ENCODE assay signal across 8 mouse cellular contexts in the genomic region with DNA sequence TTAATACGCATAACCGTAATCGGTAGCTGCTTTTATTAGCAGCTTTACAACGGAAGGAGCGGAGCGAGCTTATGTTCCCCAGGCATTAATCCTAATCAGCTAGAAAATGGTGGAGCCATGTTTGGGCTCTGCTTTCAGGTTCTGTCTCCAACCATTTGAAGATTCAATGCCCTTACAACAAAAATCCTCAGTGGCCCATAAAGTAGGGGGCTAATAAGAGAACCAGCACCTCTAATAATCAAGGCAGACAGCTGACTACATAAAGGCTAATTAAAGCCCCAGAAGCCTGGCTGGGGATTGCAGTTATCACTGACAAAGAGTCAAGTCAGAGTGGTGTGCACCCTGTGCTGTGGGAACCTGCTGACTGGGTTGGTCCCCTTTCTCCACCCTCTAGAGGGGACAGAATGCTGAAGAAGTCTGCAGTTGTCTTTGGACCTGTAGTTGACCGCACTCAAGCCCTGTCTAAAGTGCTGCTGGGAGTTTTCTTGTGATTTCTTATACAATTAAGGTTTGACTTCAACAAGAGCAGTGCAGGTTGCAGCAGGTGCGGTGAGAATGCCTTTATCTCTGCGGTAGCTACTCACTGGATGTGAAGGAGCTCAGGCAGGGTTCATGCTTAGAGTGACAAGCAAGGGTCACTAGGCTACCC. TPM values are rescaled to one million over a fixed set of nuclear protein-coding genes. Genes with fewer than 3 reads are reported as not detected.
DNase-seq lines count a peak whose midpoint lies in the region; ATAC-seq and TF ChIP-seq lines count a peak whose summit lies in the region.

No protein-coding gene starts in this region.

- no peak for TF ChIP-seq POLR2A in brain, embryonic 14.5 days (IDR thresholded peaks at IDR 0.05; ENCODE audit: borderline replicate concordance, extremely low read depth, insufficient read depth, insufficient read length, poor library complexity, severe bottlenecking)

- no peaks in the 10 kb centered on the region for H3K9me3 ChIP-seq in heart, embryonic 12.5 days (replicated peaks)
- no peaks in the 10 kb centered on the region for H3K9me3 ChIP-seq in hindbrain, embryonic 13.5 days

- H3K36me3 ChIP-seq in heart, embryonic 12.5 days = peaks cover 33% of the 10 kb centered on the region
- peaks cover 26% of the 10 kb centered on the region for H3K36me3 ChIP-seq in hindbrain, embryonic 13.5 days

- no peak for TF ChIP-seq CTCF in brain, embryonic 14.5 days (IDR thresholded peaks at IDR 0.05; ENCODE audit: borderline replicate concordance, extremely low read depth, insufficient read depth, insufficient read length)

- peaks cover 42% of the 10 kb centered on the region for H3K4me1 ChIP-seq in heart, embryonic 12.5 days (replicated peaks)
- H3K4me1 ChIP-seq in hindbrain, embryonic 13.5 days (replicated peaks) = peaks cover 63% of the 10 kb centered on the region

- H3K27ac ChIP-seq in heart, embryonic 12.5 days (ENCODE audit: poor library complexity, severe bottlenecking) = 0 out of 2 replicates have a peak overlapping the region, but pooled peaks have one; percentile 2
- peak overlapping the region; percentile 93 for H3K27ac ChIP-seq in hindbrain, embryonic 13.5 days

- intact Hi-C loops in heart, postnatal 14 days (cut with DNase I) = loop anchor here (5.0 kb wide), 1 partner anchor 178 kb away; a partner anchor contains a TSS

- H3K27me3 ChIP-seq in heart, embryonic 12.5 days (replicated peaks) = no peaks in the 10 kb centered on the region
- H3K27me3 ChIP-seq in hindbrain, embryonic 13.5 days = 0 out of 2 replicates have a peak, but pooled peaks cover 4% of the 10 kb centered on the region

- no peak overlapping the region for H3K9ac ChIP-seq in heart, embryonic 12.5 days
- peak overlapping the region; percentile 40 for H3K9ac ChIP-seq in hindbrain, embryonic 13.5 days

- H3K4me3 ChIP-seq in heart, embryonic 12.5 days = peak overlapping the region; percentile 85
- H3K4me3 ChIP-seq in hindbrain, embryonic 13.5 days = peak overlapping the region; percentile 84; the same call in 1 of the 2 replicates

- H3K4me2 ChIP-seq in heart, embryonic 12.5 days = peak overlapping the region; percentile 92
- peak overlapping the region; percentile 78 for H3K4me2 ChIP-seq in hindbrain, embryonic 13.5 days

- no peak for DNase-seq in heart, postnatal 14 days
- DNase-seq in brain, embryonic 14.5 days (ENCODE audit: low read depth) = peak; percentile 30
- no peak for DNase-seq in frontal cortex, postnatal 10 days (ENCODE audit: low spot score in 2 of 2)
- DNase-seq in MN1 (ENCODE audit: low spot score) = no peak

- no peak for ATAC-seq in heart, embryonic 12.5 days (ENCODE audit: insufficient number of reproducible peaks, low FRiP score)
- no peak for ATAC-seq in hindbrain, embryonic 13.5 days (ENCODE audit: low FRiP score)
- ATAC-seq in megakaryocyte-erythroid progenitor cell, adult 5-6 weeks (replicated peaks; ENCODE audit: low FRiP score, low TSS enrichment, poor library complexity, severe bottlenecking) = peak; percentile 45
- ATAC-seq in granulocyte monocyte progenitor cell, adult 5-6 weeks (replicated peaks; ENCODE audit: poor library complexity, severe bottlenecking) = no peak

- WGBS in heart, embryonic 12.5 days = 55% methylated on average over 9 of the region's 9 CpGs
- WGBS in hindbrain, embryonic 13.5 days = 52% methylated on average over 9 of the region's 9 CpGs

RNA-seq across cellular contexts. Expression of a gene that starts 1.0 kb away (rescaled TPM):
- polyA plus RNA-seq in heart, embryonic 12.5 days (2016; fragmentation: Nextera tagmentation; extraction: Ambion mirVana) = 27.9 and 30.7 TPM in 2 replicates
- total RNA-seq in heart, postnatal 14 days (2021) = 10 to 100 TPM; 29.7 to 34.0 TPM
- 96.5 and 127 TPM in 2 replicates for polyA plus RNA-seq in brain, embryonic 14.5 days (2012; rRNA removed)
- polyA plus RNA-seq in hindbrain, embryonic 13.5 days (2015; fragmentation: Nextera tagmentation; extraction: Ambion mirVana) = 82.1 and 83.2 TPM in 2 replicates
- 12.0 and 13.4 TPM in 2 replicates for total RNA-seq in megakaryocyte-erythroid progenitor cell, adult 5-6 weeks (2014; fragmentation: Nextera tagmentation)
- 0.84 and 3.5 TPM in 2 replicates for total RNA-seq in megakaryocyte-erythroid progenitor cell, adult 5-6 weeks (2017)
- total RNA-seq in granulocyte monocyte progenitor cell, adult 5-6 weeks (2014; fragmentation: Nextera tagmentation) = 1.7 and 5.4 TPM in 2 replicates
- 1.4 and 5.0 TPM in 2 replicates for total RNA-seq in granulocyte monocyte progenitor cell, adult 5-6 weeks (2017)

RNA-seq across cellular contexts. Expression of a gene that starts 5.5 kb away (rescaled TPM):
- 142 and 155 TPM in 2 replicates for polyA plus RNA-seq in heart, embryonic 12.5 days (2016; fragmentation: Nextera tagmentation; extraction: Ambion mirVana)
- 10 to 100 TPM; 83.7 to 94.3 TPM for total RNA-seq in heart, postnatal 14 days (2021)
- polyA plus RNA-seq in brain, embryonic 14.5 days (2012; rRNA removed) = 101 and 145 TPM in 2 replicates
- polyA plus RNA-seq in hindbrain, embryonic 13.5 days (2015; fragmentation: Nextera tagmentation; extraction: Ambion mirVana) = 157 and 170 TPM in 2 replicates
- total RNA-seq in megakaryocyte-erythroid progenitor cell, adult 5-6 weeks (2014; fragmentation: Nextera tagmentation) = 61.3 and 68.5 TPM in 2 replicates
- total RNA-seq in megakaryocyte-erythroid progenitor cell, adult 5-6 weeks (2017) = 56.7 and 98.8 TPM in 2 replicates
- total RNA-seq in granulocyte monocyte progenitor cell, adult 5-6 weeks (2014; fragmentation: Nextera tagmentation) = 39.1 and 49.7 TPM in 2 replicates
- total RNA-seq in granulocyte monocyte progenitor cell, adult 5-6 weeks (2017) = 72.1 and 77.6 TPM in 2 replicates

RNA-seq across cellular contexts. Expression of a gene that starts 5.8 kb away (rescaled TPM):
- polyA plus RNA-seq in heart, embryonic 12.5 days (2016; fragmentation: Nextera tagmentation; extraction: Ambion mirVana) = 45.5 and 45.6 TPM in 2 replicates
- 10 to 100 TPM; 22.0 to 22.9 TPM for total RNA-seq in heart, postnatal 14 days (2021)
- polyA plus RNA-seq in brain, embryonic 14.5 days (2012; rRNA removed) = 103 and 120 TPM in 2 replicates
- polyA plus RNA-seq in hindbrain, embryonic 13.5 days (2015; fragmentation: Nextera tagmentation; extraction: Ambion mirVana) = 74.3 and 77.7 TPM in 2 replicates
- 32.1 and 35.3 TPM in 2 replicates for total RNA-seq in megakaryocyte-erythroid progenitor cell, adult 5-6 weeks (2014; fragmentation: Nextera tagmentation)
- total RNA-seq in megakaryocyte-erythroid progenitor cell, adult 5-6 weeks (2017) = 58.9 and 67.3 TPM in 2 replicates
- total RNA-seq in granulocyte monocyte progenitor cell, adult 5-6 weeks (2014; fragmentation: Nextera tagmentation) = 23.8 and 31.4 TPM in 2 replicates
- total RNA-seq in granulocyte monocyte progenitor cell, adult 5-6 weeks (2017) = 47.1 and 85.6 TPM in 2 replicates

RNA-seq across cellular contexts. Expression of a gene that starts 6.0 kb away (rescaled TPM):
- polyA plus RNA-seq in heart, embryonic 12.5 days (2016; fragmentation: Nextera tagmentation; extraction: Ambion mirVana) = 14.1 and 14.8 TPM in 2 replicates
- 1 to 10 TPM; 1.9 to 4.8 TPM for total RNA-seq in heart, postnatal 14 days (2021)
- 73.1 and 134 TPM in 2 replicates for polyA plus RNA-seq in brain, embryonic 14.5 days (2012; rRNA removed)
- 16.1 and 19.3 TPM in 2 replicates for polyA plus RNA-seq in hindbrain, embryonic 13.5 days (2015; fragmentation: Nextera tagmentation; extraction: Ambion mirVana)
- total RNA-seq in megakaryocyte-erythroid progenitor cell, adult 5-6 weeks (2014; fragmentation: Nextera tagmentation) = 0.15 and 6.2 TPM in 2 replicates
- total RNA-seq in megakaryocyte-erythroid progenitor cell, adult 5-6 weeks (2017) = 5.2 TPM in 1 of 2 replicates, not detected in the other
- total RNA-seq in granulocyte monocyte progenitor cell, adult 5-6 weeks (2014; fragmentation: Nextera tagmentation) = 28.7 TPM in 1 of 2 replicates, not detected in the other
- 0.99 TPM in 1 of 2 replicates, not detected in the other for total RNA-seq in granulocyte monocyte progenitor cell, adult 5-6 weeks (2017)

RNA-seq across cellular contexts. Expression of a gene that starts 16.2 kb away (rescaled TPM):
- 0.41 and 0.52 TPM in 2 replicates for polyA plus RNA-seq in heart, embryonic 12.5 days (2016; fragmentation: Nextera tagmentation; extraction: Ambion mirVana)
- total RNA-seq in heart, postnatal 14 days (2021) = under 1 TPM; 0.67 to 0.76 TPM
- polyA plus RNA-seq in brain, embryonic 14.5 days (2012; rRNA removed) = 6.3 and 7.0 TPM in 2 replicates
- 1.1 and 1.4 TPM in 2 replicates for polyA plus RNA-seq in hindbrain, embryonic 13.5 days (2015; fragmentation: Nextera tagmentation; extraction: Ambion mirVana)
- total RNA-seq in megakaryocyte-erythroid progenitor cell, adult 5-6 weeks (2014; fragmentation: Nextera tagmentation) = 0.47 and 0.90 TPM in 2 replicates
- 0.19 and 0.76 TPM in 2 replicates for total RNA-seq in megakaryocyte-erythroid progenitor cell, adult 5-6 weeks (2017)
- 0.45 and 3.7 TPM in 2 replicates for total RNA-seq in granulocyte monocyte progenitor cell, adult 5-6 weeks (2014; fragmentation: Nextera tagmentation)
- 0.13 and 1.2 TPM in 2 replicates for total RNA-seq in granulocyte monocyte progenitor cell, adult 5-6 weeks (2017)
